Mouse (Mus musculus) megakaryocyte-erythroid progenitor cell, adult 5-6 weeks (primary cell): ENCODE measurements around the gene Taf3. TPM values are rescaled to one million over a fixed set of nuclear protein-coding genes. Genes with fewer than 3 reads are reported as not detected.
A peak's percentile ranks its signal among the peaks of the same experiment; 100 is the strongest.

Source experiments
- ATAC-seq: replicated peaks from 2 replicates; pipeline ENCODE4 v1.8.0; 2016; ENCODE audit warnings: mild to moderate bottlenecking, inconsistent platforms; ENCODE audit not compliant: severe bottlenecking, poor library complexity, low FRiP score, low TSS enrichment
- total RNA-seq, 2 experiments: library from RNA; stranded (forward) in 1 of 2; stranded (reverse) in 1 of 2; fragments of 200-1000, 215-1000 nt in 1 of 2; fragments of >200 nt in 1 of 2; fragmentation: Nextera tagmentation in 1 of 2; gene quantifications; 2 replicates each; pipeline ENCODE4 v1.2.3; 2014 to 2017

Taf3 gene
- total RNA-seq, 2 experiments from 2014 or later: 10.1 to 19.1 TPM

DNA sequence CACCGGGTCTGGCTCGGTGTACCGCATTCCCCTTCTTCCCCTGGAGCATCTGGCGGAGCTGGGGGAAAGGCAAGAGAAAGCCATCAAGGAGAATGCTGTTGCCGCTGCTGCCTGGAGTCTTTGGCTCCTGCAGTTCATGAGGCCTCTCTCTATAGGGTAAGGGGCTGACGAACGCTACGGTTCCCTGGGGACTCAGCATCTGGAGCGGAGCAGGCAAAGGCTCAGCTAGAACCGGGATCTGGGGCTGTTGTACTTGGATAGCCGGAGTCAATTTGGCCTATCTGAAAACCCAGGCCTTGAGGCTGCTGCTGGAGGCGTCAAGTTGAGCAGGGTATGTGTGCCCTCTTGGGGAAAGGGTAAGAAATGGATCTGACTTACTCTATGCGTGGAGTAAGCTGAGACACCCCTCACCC is 166.8 kb downstream of the Taf3 start:
- no peak for ATAC-seq

DNA sequence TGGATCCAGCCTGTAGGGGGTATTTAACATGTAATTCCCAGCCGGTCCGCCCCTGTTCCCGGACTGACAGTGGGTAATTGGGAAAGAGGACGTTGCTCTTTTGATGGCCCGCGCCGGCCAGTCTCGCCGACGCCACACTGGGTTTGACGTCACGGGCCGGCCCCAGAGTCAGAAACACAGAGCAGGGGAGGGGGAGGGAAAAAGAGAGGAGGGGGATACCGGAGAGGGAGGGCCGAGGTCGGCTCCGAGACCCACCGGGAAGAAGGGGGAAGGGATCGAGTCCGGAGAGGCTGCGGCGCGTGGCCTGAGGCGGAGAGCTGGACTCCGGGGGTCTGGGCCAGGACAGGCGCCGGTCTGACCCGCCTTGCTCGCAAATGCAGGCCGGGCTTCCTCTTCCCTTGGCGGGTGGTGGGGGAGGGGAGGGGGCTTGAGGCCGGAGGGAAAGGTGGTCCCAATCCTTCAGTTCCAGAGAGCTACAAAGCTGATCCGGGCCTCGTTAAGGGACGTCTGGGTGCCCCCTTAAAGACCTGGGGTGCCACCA is 167.3 kb downstream of the Taf3 start, which contains the start of gene 4930412O13Rik:
Gene 4930412O13Rik, plus strand, starts transcription at position 202 of the 541 bp plus-strand sequence.
- ATAC-seq: no peak

DNA sequence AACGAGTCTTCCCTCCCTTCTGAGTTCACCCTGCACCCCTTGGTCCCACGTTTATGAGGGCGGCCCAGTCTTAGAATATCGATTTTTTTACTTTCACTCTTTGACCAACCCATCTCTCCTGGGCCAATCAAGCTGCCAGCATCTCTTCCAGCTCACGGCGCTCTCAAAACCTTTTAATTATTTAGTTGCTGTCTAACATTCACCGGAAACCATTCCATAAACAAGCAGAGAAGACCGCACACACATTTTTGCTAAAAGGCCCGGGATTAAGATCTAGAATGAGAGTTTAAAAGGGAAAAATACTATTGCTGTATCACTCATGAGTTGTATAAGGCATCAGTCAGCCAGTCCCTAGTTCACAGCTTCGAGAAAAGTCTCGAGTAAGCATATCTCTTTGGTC is 168.1 kb downstream of the Taf3 start:
- no peak for ATAC-seq

DNA sequence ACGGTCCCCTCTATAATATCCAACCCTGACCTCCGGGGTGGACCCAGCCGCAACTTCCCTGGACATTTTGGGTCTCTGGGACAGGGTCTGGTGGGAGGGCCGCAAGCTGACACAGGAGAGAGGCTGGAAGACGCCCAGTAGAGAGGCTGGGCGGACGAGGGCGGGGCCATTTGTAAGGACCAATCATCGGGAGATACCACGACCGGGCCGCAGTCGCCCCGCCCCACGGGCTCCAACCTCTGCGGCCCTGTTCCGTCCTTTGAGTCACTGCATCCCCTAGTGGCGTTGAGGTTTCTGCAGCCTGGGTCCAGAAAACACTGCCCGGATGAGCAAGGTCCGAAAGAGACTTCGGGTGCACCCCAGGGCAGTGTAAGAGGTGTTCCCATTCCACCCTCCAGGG is 168.9 kb downstream of the Taf3 start:
- peak; percentile 91 for ATAC-seq

DNA sequence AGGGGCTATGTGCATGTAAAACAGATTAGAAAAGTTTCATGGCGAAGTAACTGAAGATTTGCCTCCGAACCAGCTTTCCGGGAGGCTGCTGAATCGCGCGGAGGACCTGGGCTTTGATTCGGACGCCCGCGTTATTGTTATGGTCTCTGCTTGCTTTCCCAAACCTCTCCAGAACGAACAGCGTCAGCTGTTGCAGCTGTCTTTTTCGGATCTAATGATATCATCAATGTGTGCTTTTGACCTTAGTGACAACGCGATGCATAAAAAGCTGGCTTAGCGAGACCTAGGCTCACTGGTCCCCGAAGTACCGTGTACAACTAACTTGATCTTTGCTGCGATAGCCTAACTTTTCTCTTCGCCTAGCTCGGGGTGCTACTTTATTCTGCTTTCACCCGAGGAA is 169.3 kb downstream of the Taf3 start:
- peak; percentile 36 for ATAC-seq

DNA sequence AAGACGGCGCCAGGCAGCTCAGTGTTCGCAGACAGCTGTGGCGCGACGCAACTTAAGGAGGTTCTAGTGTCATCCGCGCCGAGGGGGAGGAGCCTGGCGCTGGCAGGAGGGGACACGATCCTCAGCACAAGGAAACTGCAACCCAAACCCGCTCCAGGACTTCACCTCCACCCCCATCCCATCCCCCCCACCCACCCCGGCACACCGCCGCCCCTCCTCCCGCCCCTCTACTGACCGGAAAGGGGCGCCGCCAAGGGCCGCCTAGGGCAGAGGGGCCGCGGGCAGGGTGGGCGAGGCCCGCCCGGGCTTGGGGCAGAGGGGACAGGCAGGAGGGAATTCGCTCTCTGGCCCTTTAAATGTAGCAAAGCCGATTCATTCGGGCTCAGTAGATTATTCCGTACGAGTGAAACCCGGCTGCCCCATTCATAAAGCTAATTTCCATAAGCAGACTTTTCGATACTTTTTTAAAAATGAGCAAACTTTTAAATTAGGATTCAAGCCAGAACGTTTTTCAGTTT is 169.8 kb downstream of the Taf3 start:
- ATAC-seq: no peak

DNA sequence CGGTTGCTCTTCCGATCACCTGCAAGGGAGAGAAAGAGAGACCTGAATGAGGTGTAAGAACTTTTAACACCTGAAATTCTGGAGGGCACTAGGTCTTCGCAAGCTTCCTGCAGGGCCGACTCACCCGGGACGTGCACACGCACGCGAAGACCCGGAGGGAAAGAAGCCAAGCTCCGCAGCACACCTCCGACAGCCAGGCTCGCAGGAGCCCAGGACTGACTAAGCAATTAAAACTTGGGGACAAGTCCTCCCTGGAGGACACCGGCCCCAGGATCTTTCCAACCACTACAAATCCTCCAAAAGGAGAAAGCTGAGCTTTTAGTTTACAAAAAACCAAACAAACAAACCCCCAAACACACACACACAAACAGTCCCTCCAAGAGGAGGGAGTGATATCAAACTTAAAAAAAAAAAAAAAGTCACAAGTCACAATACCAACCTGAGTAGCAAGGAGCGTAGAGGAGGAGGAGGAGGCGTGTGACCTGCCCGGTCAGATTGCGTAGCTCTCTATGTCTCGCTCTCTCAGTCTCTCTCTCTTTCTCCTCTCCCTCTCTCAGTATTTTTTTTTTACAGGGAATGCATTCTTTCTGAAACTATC is 170.3 kb downstream of the Taf3 start:
- ATAC-seq: no peak

DNA sequence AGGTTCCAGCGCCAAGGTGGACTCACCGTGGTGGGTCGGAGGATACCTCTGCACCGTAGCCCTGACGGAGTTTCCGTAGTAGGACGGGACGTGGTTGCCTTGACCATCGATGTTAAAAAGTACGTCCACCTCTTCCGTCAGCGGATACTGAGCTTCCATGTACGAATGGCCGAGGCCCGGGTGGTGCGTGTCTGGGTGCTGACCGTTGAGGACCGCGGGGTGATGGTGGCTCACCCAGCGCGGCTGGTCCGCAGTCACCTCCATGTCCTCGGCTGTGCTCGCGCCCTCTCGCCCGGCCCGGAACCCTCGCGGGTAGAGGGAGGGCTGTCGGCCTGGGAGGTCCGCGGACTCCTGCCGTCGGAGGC is 171.1 kb downstream of the Taf3 start:
- ATAC-seq: no peak

DNA sequence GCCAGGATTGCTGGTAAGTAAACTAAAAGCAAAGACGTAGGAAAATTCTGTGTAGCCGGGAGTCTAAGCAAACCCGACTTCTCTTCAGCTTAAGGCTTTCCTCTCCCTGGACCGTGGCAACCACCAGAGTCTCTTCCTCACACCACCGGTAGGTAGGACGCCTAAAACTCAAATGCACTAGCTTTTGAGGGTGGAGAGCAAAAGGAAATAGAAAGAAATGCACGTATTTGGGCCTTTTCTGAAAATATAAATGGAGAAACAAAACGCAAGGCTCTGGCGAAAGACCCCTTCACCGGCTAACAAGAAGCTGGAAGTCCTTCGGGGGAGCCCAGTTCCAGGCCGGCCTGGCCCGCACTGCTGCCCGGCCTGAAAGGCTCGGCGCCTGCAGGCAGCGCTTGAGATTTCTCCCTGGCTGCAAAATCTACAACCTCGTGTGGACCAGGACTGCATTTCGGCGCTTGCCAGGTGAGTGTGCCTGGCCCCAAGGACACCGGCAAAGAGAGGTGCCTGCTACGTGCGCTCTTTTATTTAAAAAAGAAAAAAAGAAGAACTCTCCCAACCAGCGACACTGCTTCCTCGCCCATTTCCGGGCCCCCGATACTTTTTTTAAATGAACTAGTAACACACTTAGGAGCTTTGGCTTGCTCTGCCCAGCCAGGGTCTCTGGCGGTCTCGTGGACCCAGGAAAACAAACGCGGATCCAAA is 171.6 kb downstream of the Taf3 start:
- ATAC-seq: no peak

DNA sequence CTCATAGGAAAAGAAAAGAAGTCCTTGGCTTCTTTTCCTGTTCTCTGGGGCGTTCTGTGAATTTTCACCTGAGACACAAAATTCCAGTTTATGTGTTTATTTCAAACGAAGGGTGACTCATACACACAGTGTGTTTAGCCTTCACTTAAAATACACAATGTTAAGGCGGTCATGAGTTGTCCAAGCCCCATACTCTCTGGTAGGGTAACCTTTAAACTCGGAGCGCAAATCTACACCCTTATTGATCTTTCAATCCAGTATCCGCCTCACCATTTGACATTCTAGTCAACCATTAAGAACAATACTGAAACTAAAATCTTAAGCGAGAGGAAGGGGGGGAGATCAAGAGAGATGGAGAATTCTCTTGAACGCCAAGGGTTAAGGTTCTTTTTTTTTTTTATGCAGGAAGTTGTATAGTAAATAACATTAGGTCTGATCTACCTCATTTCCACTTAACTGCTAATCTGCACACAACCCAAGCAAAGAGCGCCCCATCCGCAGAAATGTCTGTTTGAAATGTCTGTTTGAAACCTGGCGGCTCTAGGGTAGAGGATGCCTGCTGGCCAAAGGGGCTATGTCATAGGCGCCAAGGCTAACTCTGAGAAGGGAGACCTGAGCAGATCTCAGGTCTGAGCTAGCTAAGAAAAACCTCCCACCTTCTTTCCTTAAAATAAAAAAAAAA is 172.6 kb downstream of the Taf3 start:
- ATAC-seq: no peak

DNA sequence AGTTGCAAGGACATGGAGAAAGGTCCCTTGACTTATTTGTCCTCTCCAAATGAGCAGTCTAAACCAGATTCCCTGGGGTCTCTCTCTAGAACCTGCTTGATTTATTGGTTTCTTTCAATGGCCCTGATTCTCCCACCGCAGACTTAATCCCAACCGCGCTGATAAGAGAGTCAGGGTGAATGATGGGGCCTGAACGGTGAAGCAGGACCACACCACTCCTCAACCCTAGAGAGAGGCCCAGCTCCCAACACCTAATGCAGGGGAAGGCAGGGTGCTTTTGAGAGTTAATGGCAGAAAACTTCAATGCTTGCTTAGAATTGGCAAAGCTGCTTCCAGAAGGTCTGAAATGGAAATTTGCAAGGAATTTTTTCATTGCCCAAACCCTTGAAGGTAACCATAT is 173.2 kb downstream of the Taf3 start:
- ATAC-seq: no peak

DNA sequence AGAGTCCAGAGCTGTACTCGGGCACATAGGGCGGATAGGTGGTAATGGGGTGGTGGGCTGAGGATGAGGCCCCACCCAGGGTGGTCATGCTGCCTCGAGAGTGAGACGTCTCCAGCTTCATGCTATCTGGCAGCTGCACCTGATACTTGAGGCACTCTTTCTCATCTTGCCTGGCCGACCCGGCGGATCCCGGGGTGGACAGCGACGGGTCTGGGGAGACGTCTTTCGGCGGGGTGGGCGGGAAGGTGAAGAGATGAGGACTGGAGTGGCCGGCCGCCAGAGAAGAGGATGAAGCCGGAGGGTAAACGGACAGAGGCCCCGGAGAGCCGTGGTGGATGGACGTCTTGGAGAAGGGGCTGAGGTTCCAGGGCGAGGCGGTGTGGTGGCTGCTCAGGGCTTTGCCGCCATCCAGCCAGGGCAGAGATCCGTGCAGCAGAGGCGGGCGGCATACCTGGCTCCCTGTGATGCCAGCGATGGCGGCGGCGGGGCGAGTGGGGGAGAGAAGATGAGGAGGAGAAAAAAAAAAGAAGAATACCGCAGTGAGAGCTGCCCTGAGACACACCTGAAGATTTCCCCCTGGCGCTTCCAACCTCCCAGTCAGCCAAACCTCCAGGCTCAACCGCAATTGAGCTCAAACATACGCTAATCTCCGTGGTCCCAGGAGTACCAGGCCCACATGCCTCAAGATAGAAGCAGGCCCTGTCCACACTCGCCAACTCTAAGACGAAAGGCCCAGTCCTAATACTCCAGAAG is 173.8 kb downstream of the Taf3 start:
- no peak for ATAC-seq

DNA sequence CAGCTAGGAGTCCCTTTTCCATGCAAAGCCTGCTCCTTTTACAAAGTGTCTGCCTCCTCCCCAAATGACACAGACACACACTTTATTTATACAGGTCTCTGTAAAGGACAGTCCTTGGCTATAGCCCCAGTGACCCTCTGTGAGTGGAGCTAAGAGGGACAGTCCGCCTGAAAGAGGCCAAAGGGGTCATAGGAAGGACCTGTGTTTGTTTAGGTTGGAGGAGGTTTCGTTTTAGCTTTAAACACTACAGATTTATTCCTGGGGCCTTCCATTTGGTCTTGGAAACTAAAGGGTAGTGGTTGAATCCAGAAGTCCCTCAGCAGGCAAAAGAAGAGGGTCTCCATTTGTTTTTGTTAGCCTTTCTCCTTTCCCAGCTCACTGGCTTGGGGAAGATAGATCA is 174.6 kb downstream of the Taf3 start:
- no peak for ATAC-seq

DNA sequence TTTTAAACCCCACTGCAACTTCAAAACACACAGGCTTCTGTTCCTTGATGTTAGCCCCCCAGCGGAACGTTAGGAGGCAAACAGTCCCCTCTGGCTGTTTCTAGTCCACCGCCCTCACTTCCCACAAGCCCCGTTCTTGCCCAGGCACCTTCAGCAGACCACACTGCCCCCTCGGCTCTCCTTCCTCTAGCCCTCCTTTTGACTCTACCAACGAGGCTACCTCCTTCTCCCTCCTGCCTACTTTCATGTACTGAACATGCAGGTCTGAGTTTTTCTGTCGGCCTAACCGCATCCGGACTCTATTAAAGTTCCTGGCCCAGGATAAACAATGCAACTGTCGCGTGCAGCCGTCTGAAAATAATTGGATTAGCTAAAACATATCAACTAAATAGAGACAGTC is 175.7 kb downstream of the Taf3 start:
- 0 out of 2 replicates have a peak, but pooled peaks have one; percentile 6 for ATAC-seq

DNA sequence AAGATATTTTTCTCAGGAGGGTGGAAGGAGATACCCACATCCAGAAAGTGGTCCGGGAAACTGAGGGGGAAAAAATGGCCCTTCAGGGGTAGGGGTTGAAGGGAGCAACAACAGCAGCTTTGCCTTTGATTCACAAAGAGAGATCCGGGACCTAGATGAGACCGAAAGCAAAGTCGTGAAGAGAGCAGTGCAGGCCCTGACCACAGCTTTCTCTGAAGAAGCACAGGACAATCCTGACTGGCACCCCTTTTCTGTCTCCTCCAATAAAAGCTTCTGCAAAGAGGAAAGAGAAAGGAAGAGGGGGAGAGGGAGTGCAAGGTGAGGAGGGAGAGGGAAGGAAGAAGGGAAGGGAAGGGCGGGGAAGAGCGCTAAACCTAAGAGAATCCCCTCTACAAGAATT is 176.6 kb downstream of the Taf3 start:
- ATAC-seq: no peak

DNA sequence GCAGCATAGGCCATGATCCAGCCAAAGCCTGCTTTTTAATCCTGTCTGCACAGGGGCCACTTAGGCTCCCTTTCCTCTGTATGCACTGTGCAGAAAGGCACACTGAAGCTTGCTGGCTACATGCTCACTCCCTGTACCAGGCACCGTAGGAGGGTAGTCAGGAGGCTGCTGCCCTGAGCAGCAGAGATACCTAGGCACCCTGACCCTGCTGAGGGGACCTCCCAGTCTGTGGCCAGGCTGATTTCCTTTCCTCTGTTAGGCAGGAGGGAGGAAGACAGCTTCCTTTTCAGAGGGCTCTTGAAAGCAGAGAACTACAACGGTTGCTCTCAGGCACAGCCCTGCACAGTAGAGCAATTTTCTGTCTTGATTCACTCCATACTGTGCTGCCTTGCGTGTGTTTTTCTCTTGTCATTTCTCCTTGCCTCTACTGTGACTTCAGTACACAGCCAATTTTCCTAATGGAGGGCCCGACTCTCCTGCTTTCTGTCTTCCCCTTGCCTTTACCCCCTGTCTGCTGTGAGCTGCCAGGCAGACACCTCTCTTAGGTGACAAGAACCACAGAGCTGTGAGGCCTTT is 177.2 kb downstream of the Taf3 start:
- peak; percentile 27; the same call in 1 of the 2 replicates for ATAC-seq

DNA sequence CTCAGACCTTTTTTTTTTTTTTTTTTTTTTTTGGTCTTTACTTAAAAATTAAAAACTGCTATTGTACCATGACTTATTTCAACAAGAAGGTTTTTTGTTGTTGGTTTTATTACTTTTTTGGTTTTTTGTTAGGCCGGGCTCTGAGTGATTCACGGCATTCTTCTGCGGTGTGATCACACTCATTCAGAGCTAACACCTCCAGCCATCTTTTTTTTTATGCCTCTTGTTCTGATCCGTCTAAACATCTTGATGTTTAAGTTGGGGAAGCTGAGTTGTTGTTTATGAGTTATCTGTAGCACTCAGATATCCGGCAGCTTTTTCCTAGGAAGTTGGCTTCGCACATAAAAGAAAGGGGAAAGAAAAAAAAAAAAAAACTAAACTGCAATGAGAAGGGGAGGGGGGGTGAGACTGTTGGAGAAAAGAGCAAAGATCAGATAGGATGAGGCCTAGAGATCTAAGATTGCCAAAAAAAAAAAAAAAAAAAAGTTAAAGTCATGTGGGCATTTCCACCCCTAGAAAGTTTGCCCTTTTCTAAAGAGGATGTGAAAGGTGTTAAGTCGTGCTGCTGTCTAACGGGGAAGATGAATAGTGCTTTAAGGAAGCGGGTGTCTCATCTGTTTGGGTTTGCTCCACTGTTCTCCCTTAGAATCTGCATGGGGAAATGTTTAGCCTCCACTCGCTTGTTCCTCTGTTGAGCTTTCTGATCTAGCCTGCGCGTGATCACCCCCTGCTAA is 181.1 kb downstream of the Taf3 start:
- no peak for ATAC-seq
